Mouse (Mus musculus): Measurements from ENCODE around the gene Vwa5b1. TPM values are rescaled to one million over a fixed set of nuclear protein-coding genes. Genes with fewer than 3 reads are reported as not detected.

Gene Vwa5b1
- polyA plus RNA-seq, 1 experiment: not detected

- no peak for TF ChIP-seq GATA1 (IDR thresholded peaks at IDR 0.05; ENCODE audit: low read length)
Observed at GRCm38 (mm10) chr4:138601926-138602325, 33.8 kb downstream of the Vwa5b1 start.

DNA sequence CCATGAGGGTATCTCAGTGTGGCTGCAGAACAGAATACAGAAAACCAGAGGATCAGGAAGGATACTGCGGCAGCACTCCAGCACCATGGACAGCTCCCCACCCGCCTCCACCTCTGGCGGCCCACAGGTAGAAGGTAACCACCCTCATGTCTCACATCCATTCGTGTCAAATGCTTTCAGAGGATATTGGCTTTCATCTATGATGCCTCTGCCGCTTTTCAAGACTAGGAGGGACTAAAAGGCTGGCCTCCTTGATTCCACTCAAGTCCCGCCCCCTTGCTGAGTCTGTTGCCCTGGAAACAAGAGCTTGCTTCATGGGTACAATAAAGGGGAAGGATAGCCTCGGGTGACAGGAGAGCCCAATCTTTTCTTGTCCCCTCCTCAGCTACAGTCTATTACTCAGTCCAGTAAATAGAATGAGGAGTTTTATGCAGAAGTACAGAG is 37.8 kb downstream of the Vwa5b1 start:
- TF ChIP-seq GATA1 (IDR thresholded peaks at IDR 0.05; ENCODE audit: low read length): no peak

- TF ChIP-seq GATA1 (IDR thresholded peaks at IDR 0.05; ENCODE audit: low read length): no peak
Observed at GRCm38 (mm10) chr4:138596391-138597130, 39.1 kb downstream of the Vwa5b1 start.

DNA sequence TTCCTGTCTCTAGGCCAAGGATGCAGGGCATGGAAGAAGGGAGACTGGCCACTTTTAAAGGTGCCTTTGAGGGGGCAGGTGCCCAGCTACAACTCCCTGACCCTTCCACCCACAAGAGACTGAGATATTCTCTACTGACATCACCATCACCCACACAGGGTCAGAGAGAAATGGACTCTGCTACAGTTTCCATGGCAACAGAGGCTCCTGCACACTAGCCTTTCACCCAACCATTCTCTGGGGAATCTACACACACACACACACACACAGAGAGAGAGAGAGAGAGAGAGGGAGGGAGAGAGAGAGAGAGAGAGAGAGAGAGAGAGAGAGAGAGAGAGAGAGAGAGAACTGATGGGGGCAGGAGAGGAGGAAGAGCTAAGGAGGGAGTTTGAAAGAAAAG is 50.7 kb downstream of the Vwa5b1 start:
- TF ChIP-seq GATA1 (IDR thresholded peaks at IDR 0.05; ENCODE audit: low read length): no peak

DNA sequence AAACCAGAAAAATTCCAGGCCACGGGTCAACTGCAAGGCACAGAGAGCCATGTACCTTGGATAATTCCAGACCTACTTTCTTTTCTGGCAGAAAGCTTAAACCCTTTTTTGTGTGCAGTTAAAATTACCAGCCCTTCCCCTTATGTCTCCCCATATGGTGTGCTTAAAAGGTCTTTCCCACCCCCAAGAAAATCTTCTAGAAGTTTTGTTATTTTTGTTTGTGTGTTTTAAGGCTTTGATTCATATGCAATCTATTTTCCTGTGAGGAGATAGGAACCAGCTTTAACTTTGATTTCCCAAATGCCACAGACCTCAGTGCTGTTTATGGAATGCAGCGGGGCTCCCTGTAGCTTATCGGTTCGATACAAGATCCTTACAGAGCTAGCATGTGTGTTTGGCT is 53.2 kb downstream of the Vwa5b1 start:
- no peak for TF ChIP-seq GATA1 (IDR thresholded peaks at IDR 0.05; ENCODE audit: low read length)

- TF ChIP-seq GATA1 (IDR thresholded peaks at IDR 0.05; ENCODE audit: low read length): no peak
Observed at GRCm38 (mm10) chr4:138578406-138578805, 57.3 kb downstream of the Vwa5b1 start.

- no peak for TF ChIP-seq GATA1 (IDR thresholded peaks at IDR 0.05; ENCODE audit: low read length)
Observed at GRCm38 (mm10) chr4:138576661-138577060, 59.0 kb downstream of the Vwa5b1 start.

DNA sequence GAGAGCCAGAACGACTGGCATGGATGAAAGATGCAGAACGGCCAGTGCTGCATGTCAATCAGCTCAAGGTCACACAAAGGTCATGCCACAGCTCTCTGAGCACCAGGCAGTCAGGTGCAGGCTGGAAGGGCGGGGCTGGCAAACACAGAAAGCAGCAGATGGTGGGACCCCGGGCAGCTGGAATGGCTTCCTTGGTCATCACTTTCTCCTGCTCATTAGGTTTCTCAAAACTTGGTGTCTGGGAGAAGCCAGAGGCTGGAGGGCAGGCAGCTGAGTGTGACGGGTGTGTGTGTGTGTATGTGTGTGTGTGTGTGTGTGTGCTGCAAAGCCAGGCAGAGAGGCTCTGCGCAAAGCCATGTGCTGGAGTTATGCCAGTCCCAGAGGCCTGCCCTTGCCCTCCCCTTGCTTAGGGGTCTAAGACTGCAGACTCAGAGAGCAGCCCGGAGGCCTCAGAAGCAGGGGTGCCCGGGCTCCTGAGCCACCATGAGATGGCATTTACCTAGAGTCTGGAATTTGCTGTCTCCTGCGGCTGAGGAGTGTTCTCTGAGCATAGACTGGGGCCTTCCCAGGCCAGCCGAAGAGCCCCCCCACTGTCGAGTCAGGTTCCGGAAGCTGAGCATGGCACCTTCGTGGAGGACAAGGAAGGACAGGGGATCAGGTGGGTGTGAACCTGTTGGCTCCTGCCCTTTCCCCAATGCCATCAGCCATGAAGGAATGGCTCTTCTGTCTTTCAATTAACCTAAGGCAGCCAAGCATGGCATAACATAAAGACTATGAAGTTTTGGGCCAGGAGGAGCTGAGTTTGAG is 60.7 kb downstream of the Vwa5b1 start:
- no peak for TF ChIP-seq GATA1 (IDR thresholded peaks at IDR 0.05; ENCODE audit: low read length)

GRCm38 (mm10) chr4:138569928-138570327 is 65.8 kb downstream of the Vwa5b1 start:
- no peak for TF ChIP-seq GATA1 (IDR thresholded peaks at IDR 0.05; ENCODE audit: low read length)

GRCm38 (mm10) chr4:138568275-138568674 is 67.4 kb downstream of the Vwa5b1 start:
- no peak for TF ChIP-seq GATA1 (IDR thresholded peaks at IDR 0.05; ENCODE audit: low read length)

GRCm38 (mm10) chr4:138561986-138562385 is 73.7 kb downstream of the Vwa5b1 start:
- TF ChIP-seq GATA1 (IDR thresholded peaks at IDR 0.05; ENCODE audit: low read length): no peak

GRCm38 (mm10) chr4:138555531-138555930 is 80.2 kb downstream of the Vwa5b1 start:
- no peak for TF ChIP-seq GATA1 (IDR thresholded peaks at IDR 0.05; ENCODE audit: low read length)

DNA sequence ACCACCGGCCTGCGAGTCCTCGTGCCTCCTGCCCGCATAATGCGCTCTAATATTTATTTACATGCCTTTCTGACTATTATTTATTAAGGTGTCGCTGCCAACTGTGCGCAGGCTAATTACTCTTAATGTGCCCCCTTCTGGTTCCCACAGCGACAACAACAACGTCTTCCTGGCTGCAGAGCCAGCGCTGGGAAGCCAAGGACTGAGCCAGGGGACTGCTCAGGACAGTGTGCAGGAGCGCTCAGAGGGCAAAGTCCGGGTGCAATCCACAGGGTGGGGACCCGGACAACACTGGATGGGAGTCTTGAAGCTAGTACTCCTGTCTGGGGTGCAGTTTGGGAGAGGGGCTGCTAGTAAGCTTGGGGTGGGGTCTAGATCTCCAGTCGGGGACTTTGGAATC is 80.8 kb downstream of the Vwa5b1 start:
- TF ChIP-seq GATA1 (IDR thresholded peaks at IDR 0.05; ENCODE audit: low read length): no peak

- no peak for TF ChIP-seq GATA1 (IDR thresholded peaks at IDR 0.05; ENCODE audit: low read length)
Observed at GRCm38 (mm10) chr4:138554302-138554701, 81.4 kb downstream of the Vwa5b1 start.

DNA sequence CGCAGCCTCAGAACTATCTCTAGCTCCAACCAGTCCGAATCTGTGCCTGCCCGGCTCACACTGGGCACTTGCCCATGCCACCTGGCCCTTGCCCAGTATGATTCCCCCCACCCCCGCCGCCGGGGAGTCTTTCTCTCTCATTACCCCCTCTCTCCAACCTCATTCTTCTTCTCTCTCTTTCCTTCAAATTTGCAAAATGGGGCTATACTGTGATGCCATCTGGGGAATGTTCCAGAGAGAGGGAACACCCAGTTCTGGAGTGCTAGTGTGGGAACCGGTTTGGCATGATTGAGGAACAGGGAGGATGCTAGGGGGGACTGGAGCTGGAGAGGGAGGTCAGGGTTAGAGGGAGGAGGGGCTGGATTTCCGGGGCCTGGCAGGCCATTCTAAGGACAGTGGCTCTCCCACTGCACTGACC is 82.2 kb downstream of the Vwa5b1 start:
- no peak for TF ChIP-seq GATA1 (IDR thresholded peaks at IDR 0.05; ENCODE audit: low read length)

GRCm38 (mm10) chr4:138553116-138553515 is 82.6 kb downstream of the Vwa5b1 start:
- TF ChIP-seq GATA1 (IDR thresholded peaks at IDR 0.05; ENCODE audit: low read length): no peak

GRCm38 (mm10) chr4:138551601-138552000 is 84.1 kb downstream of the Vwa5b1 start:
- no peak for TF ChIP-seq GATA1 (IDR thresholded peaks at IDR 0.05; ENCODE audit: low read length)
